Mouse (Mus musculus) bone marrow, adult 2 months (tissue): ENCODE data around the gene Cib4.

Experiments
- CTCF ChIP-seq: fragments of 200-500 bp; IDR thresholded peaks from 2 replicates; pipeline ENCODE4 v1.5.1; 2011; ENCODE audit warnings: low read length, control low read depth; ENCODE audit not compliant: control insufficient read depth, insufficient read depth
- POLR2A ChIP-seq: fragments of 200-500 bp; IDR thresholded peaks from 2 replicates; pipeline ENCODE4 v1.6.1; 2011; ENCODE audit warnings: low read depth, mild to moderate bottlenecking, control low read depth, low read length, borderline replicate concordance; ENCODE audit not compliant: control insufficient read depth

GRCm38 (mm10) chr5:30483533-30483932 is 62.1 kb downstream of the Cib4 start:
- TF ChIP-seq POLR2A = no peak
- TF ChIP-seq CTCF = no peak
